Mouse (Mus musculus) embryonic facial prominence, embryonic 10.5 days (tissue): Measurements from ENCODE around the gene Ndufb7. TPM values are rescaled to one million over a fixed set of nuclear protein-coding genes. Genes with fewer than 3 reads are reported as not detected.
"Not testable (repeated sequence)": the region's sequence is repeated elsewhere in the genome, so short reads cannot be mapped to it uniquely, and the experiment has no call there.

Source experiments
- DNase-seq: peaks from one replicate; pipeline ENCODE4 v3.0.0-alpha.2; 2017; ENCODE audit warnings: low spot score
- H3K27ac ChIP-seq: fragments of 300-500 bp; sonication (generic); replicated peaks from 2 replicates; pipeline ENCODE4 v1.5.1; 2016; ENCODE audit warnings: mild to moderate bottlenecking
- H3K27me3 ChIP-seq: fragments of 300-500 bp; sonication (generic); replicated peaks from 2 replicates; pipeline ENCODE4 v1.6.1; 2016; ENCODE audit warnings: low read depth, mild to moderate bottlenecking; ENCODE audit not compliant: poor library complexity, severe bottlenecking
- H3K36me3 ChIP-seq: fragments of 300-500 bp; sonication (generic); replicated peaks from 2 replicates; pipeline ENCODE4 v1.6.1; 2016; ENCODE audit warnings: mild to moderate bottlenecking, moderate library complexity
- H3K4me1 ChIP-seq: fragments of 300-500 bp; sonication (generic); 2 replicates; pipeline ENCODE4 v1.6.1; 2016
- H3K4me3 ChIP-seq: fragments of 300-500 bp; sonication (generic); 2 replicates; pipeline ENCODE4 v1.5.1; 2016; ENCODE audit warnings: mild to moderate bottlenecking, moderate library complexity
- H3K9me3 ChIP-seq: fragments of 300-500 bp; sonication (generic); 2 replicates; pipeline ENCODE4 v1.6.1; 2016; ENCODE audit warnings: mild to moderate bottlenecking
- WGBS: fragments of 180-500 bp; shearing (Covaris S2); methylation state at CpG from one replicate; pipeline ENCODE4 v1.1.7; 2016; 5-methylcytosine and 5-hydroxymethylcytosine counted together
- polyA plus RNA-seq: library from polyadenylated mRNA; unstranded; fragments of >200 nt; fragmentation: Nextera tagmentation; extraction: Ambion mirVana; gene quantifications from 2 replicates; pipeline ENCODE4 v1.2.1, GENCODE M21; 2016

The Ndufb7 gene
- polyA plus RNA-seq, 1 experiment from 2014 or later = 348 TPM

DNA sequence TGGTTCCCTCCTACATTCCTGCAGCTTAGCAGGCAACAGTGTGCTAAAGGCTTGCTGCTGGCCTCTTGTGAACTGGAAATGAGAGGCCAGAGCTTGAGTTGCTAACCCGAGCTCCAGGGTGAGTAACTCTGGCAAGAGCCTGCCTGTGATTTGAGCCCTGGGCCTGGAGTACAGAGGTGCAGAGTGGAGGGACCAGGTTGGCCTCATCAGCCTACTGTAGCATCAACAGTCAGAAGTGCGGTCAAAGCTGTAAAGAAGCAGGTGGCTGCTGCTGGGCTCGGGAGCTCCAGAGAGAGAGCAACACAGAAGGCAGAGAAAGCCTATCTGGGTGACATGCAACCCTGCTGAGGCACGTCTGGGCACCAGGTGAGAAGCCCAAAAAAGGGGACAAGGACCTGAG lies 2.7 kb downstream of the Ndufb7 start:
- no peak for DNase-seq
- peaks cover 55% of the 10 kb centered on the region for H3K36me3 ChIP-seq
- 77% methylated on average over 4 of the region's 4 CpGs for WGBS
- H3K9me3 ChIP-seq = no peaks in the 10 kb centered on the region
- H3K4me1 ChIP-seq = peaks cover 29% of the 10 kb centered on the region
- no peak overlapping the region for H3K4me3 ChIP-seq
- H3K27me3 ChIP-seq = no peaks in the 10 kb centered on the region
- H3K27ac ChIP-seq = no peak overlapping the region

GRCm38 (mm10) chr8:83570272-83571000 lies 4.0 kb downstream of the Ndufb7 start:
- Histone ChIP-seq H3K36me3 (peaks cover 67% of the 10 kb centered on the region), H3K27me3 (no peaks in the 10 kb centered on the region), H3K4me3 (no peak overlapping the region), H3K27ac (no peak overlapping the region), H3K4me1 (peaks cover 41% of the 10 kb centered on the region), H3K9me3 (no peaks in the 10 kb centered on the region)
- no peak for DNase-seq
- 89% methylated on average over 15 of the region's 15 CpGs for WGBS

GRCm38 (mm10) chr8:83571001-83571340 lies 4.5 kb downstream of the Ndufb7 start:
- not testable (repeated sequence) for H3K9me3 ChIP-seq, DNase-seq, H3K4me3 ChIP-seq, H3K27ac ChIP-seq, H3K27me3 ChIP-seq
- peaks cover 47% of the 10 kb centered on the region for H3K4me1 ChIP-seq
- WGBS = 90% methylated on average over 7 of the region's 7 CpGs
- H3K36me3 ChIP-seq = peaks cover 73% of the 10 kb centered on the region

GRCm38 (mm10) chr8:83571791-83572190 lies 5.3 kb downstream of the Ndufb7 start:
- WGBS = 92% methylated on average over 10 of the region's 10 CpGs
- Histone ChIP-seq H3K27ac (no peak overlapping the region), H3K27me3 (no peaks in the 10 kb centered on the region), H3K4me3 (no peak overlapping the region), H3K36me3 (peaks cover 77% of the 10 kb centered on the region), H3K4me1 (peaks cover 55% of the 10 kb centered on the region), H3K9me3 (no peaks in the 10 kb centered on the region)
- DNase-seq = no peak

GRCm38 (mm10) chr8:83572246-83572812 lies 5.9 kb downstream of the Ndufb7 start:
- Histone ChIP-seq H3K4me1 (peaks cover 58% of the 10 kb centered on the region), H3K4me3 (no peak overlapping the region), H3K9me3 (no peaks in the 10 kb centered on the region), H3K27me3 (no peaks in the 10 kb centered on the region), H3K36me3 (peaks cover 77% of the 10 kb centered on the region), H3K27ac (no peak overlapping the region)
- 96% methylated on average over 5 of the region's 5 CpGs for WGBS
- no peak for DNase-seq

- H3K36me3 ChIP-seq = peaks cover 79% of the 10 kb centered on the region
These were observed 6.8 kb downstream of the Ndufb7 start for GRCm38 (mm10) chr8:83573140-83573875.

GRCm38 (mm10) chr8:83574631-83575315 lies 8.3 kb downstream of the Ndufb7 start:
- Histone ChIP-seq H3K36me3 (peaks cover 83% of the 10 kb centered on the region), H3K4me3 (no peak overlapping the region), H3K27me3 (no peaks in the 10 kb centered on the region), H3K4me1 (peaks cover 67% of the 10 kb centered on the region), H3K9me3 (no peaks in the 10 kb centered on the region), H3K27ac (no peak overlapping the region)
- no peak for DNase-seq
- 89% methylated on average over 15 of the region's 15 CpGs for WGBS

More at GRCm38 (mm10) chr8:83573140-83573875, 6.8 kb downstream of the Ndufb7 start:
- DNase-seq = no peak
- Histone ChIP-seq H3K27ac (no peak overlapping the region), H3K4me1 (peaks cover 57% of the 10 kb centered on the region), H3K4me3 (no peak overlapping the region), H3K9me3 (no peaks in the 10 kb centered on the region), H3K27me3 (no peaks in the 10 kb centered on the region)
- 83% methylated on average over 18 of the region's 18 CpGs for WGBS

GRCm38 (mm10) chr8:83575561-83576515 lies 9.4 kb downstream of the Ndufb7 start:
- Histone ChIP-seq H3K27ac (no peak overlapping the region), H3K36me3 (peaks cover 83% of the 10 kb centered on the region), H3K9me3 (no peaks in the 10 kb centered on the region), H3K27me3 (no peaks in the 10 kb centered on the region), H3K4me1 (peaks cover 75% of the 10 kb centered on the region), H3K4me3 (no peak overlapping the region)
- 73% methylated on average over 17 of the region's 17 CpGs for WGBS
- DNase-seq = no peak

DNA sequence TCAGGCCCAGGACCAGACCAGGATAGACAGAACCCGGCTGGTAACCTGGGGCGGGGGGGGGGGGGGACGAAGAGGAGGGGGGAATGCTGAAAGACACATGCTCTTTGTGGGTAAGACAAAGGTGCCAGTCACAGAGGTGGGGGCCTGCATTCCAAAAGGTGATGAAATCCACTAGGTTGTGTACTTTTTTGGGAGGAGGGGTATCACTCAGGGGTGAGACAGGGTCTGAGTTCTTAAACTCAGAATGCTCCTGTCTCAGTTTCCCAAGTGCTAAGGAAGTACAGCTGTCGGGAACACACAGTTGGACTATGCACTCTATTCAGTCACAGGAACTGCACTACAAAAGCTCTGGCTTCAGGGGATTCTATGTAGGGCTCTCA lies 10.0 kb downstream of the Ndufb7 start:
- no peaks in the 10 kb centered on the region for H3K27me3 ChIP-seq
- H3K9me3 ChIP-seq = no peaks in the 10 kb centered on the region
- 55% methylated on average over 4 of the region's 4 CpGs for WGBS
- H3K27ac ChIP-seq = no peak overlapping the region
- DNase-seq = no peak
- H3K4me1 ChIP-seq = peaks cover 82% of the 10 kb centered on the region
- no peak overlapping the region for H3K4me3 ChIP-seq
- peaks cover 81% of the 10 kb centered on the region for H3K36me3 ChIP-seq

DNA sequence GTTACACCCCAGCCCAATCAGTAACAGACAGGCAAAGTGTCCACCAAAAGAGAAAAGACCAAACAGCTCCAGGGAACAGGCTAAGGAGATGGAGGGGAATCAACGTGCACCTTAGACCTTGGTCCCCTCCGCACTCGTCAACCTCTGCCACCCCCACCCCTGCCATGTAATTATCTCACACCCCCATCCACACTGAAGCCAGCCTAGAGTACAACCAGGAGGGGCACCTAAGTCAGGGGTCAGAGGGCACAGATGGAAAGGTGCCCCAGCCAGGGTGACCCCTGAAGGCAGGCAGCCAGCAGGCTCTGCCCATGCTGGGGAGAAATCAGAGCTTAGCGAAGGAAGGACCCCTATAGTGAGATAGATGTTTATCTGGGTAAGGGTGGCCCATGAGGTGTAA lies 10.4 kb downstream of the Ndufb7 start:
- peaks cover 84% of the 10 kb centered on the region for H3K4me1 ChIP-seq
- WGBS = 42% methylated on average over 4 of the region's 4 CpGs

DNA sequence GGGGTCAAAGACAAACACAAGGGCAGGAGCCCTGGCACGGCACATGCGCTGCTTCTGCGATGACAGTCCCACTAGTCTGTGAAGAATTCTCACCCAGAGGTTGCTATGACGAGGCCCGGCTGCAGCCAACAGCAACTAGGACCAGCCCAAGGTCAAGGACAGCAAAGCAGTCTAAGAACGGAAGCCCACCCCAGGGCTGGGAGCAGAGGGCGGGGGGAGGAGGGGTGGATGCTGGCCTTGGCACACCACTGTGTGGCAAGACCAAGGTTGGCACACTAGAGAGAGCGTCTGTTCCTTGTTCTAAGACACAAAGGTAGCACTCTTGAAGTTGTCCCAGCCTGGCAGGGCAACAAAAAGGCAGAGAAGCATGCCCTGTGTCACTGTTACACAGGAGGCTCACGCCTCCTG lies 10.9 kb downstream of the Ndufb7 start:
- Histone ChIP-seq H3K4me3 (peak overlapping the region; percentile 33; the same call in 1 of the 2 replicates), H3K27me3 (no peaks in the 10 kb centered on the region), H3K36me3 (peaks cover 76% of the 10 kb centered on the region), H3K27ac (peak overlapping the region; percentile 44; the same call in 1 of the 2 replicates), H3K9me3 (no peaks in the 10 kb centered on the region), H3K4me1 (peaks cover 88% of the 10 kb centered on the region)
- 55% methylated on average over 9 of the region's 9 CpGs for WGBS
- DNase-seq = peak; percentile 23

More for the DNA sequence above, 10.4 kb downstream of the Ndufb7 start:
- no peaks in the 10 kb centered on the region for H3K27me3 ChIP-seq
- H3K9me3 ChIP-seq = no peaks in the 10 kb centered on the region
- peaks cover 77% of the 10 kb centered on the region for H3K36me3 ChIP-seq
- DNase-seq = no peak
- H3K27ac ChIP-seq = peak overlapping the region; percentile 44; the same call in 1 of the 2 replicates
- peak overlapping the region; percentile 33; the same call in 1 of the 2 replicates for H3K4me3 ChIP-seq
